Mouse (Mus musculus): Measurements from ENCODE around the gene Cd3e. TPM values are rescaled to one million over a fixed set of nuclear protein-coding genes. Genes with fewer than 3 reads are reported as not detected.

Cd3e gene
- polyA plus RNA-seq, 1 experiment from 2014 or later = not detected

DNA sequence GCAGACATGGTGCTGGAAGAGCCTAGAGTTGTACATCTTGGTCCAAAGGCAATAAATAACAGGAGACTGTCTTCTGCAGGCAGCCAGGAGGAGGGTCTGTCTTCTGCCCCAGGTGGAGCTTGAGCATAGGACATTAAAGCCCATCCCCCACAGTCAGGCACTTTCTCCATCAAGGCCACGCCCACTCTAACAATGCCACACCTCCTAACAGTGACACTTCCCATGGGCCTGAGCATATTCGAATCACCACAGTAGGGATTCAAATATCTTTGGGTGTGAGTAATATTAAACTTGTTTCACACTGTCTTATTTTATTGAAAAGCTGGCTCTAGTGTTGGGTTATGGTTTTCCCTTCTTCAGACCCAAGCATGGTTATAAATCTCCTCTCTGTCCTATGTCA lies 17.6 kb downstream of the Cd3e start:
- no peak for ATAC-seq
- Histone ChIP-seq H3K27me3 (ENCODE audit: control insufficient read depth, insufficient read depth, low read depth, low read length) (no peaks in the 10 kb centered on the region), H3K4me1 (ENCODE audit: control insufficient read depth, insufficient read depth, low read length) (no peaks in the 10 kb centered on the region), H3K27ac (ENCODE audit: low read length) (no peak overlapping the region), H3K4me3 (ENCODE audit: low read depth, low read length) (no peak overlapping the region), H3K4me2 (ENCODE audit: low read length) (no peak overlapping the region), H3K9me3 (replicated peaks; ENCODE audit: control insufficient read depth, low read length, poor library complexity, severe bottlenecking) (no peaks in the 10 kb centered on the region), H3K36me3 (ENCODE audit: control insufficient read depth, insufficient read depth, low read length) (no peaks in the 10 kb centered on the region), H3K9ac (ENCODE audit: low read depth, low read length) (no peak overlapping the region)
- WGBS = 81% methylated on average over 2 of the region's 2 CpGs

DNA sequence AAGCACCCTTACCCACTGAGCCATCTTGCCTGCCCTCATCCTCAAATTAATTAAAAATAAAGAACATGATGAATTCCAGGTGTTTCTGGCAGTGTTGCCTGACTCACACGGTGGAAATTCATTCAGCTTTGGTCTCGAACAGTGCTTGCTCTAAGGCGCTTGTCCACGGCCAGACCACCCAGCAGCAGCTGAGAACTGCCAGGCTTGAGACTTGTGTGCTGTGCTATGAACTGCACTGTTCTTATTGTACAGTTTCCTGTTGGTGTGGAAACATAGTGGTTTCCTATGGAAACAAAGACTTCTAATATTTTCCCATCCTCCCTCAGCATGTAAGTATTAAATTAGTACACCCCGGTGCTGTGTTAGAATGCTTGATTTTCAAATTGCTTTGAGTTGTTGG lies 22.5 kb downstream of the Cd3e start:
- Histone ChIP-seq H3K9ac (ENCODE audit: low read depth, low read length) (no peak overlapping the region), H3K9me3 (replicated peaks; ENCODE audit: control insufficient read depth, low read length, poor library complexity, severe bottlenecking) (no peaks in the 10 kb centered on the region), H3K4me3 (ENCODE audit: low read depth, low read length) (no peak overlapping the region), H3K36me3 (ENCODE audit: control insufficient read depth, insufficient read depth, low read length) (no peaks in the 10 kb centered on the region), H3K27ac (ENCODE audit: low read length) (no peak overlapping the region), H3K27me3 (ENCODE audit: control insufficient read depth, insufficient read depth, low read depth, low read length) (no peaks in the 10 kb centered on the region), H3K4me1 (ENCODE audit: control insufficient read depth, insufficient read depth, low read length) (no peaks in the 10 kb centered on the region), H3K4me2 (ENCODE audit: low read length) (no peak overlapping the region)
- ATAC-seq = no peak
- WGBS = 76% methylated on average over 5 of the region's 5 CpGs

DNA sequence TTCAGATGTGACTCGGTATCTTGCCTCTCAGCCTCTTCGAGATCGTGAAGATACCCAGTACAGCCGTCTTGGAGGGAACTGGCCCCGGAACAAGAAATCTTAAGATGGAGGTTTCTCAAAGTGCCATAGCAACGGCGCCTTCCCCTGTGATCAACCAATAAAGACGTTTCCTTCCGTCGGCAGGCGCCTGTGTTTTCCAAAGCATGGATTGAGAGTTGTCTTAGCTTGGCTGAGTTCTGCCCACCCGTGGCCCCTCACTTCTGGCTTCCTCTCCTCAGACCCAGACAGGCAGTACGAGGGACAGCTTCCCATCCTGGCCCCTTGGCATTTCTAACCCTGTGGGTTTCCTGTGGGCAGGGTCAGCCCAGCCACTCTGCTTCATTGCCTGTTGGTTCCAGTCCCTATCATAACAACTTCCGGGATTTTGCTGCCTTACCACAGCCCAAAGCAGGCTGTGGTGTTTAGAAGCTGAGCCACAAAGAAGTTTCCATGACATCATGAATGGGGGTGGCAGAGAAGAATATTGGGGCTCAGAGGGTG lies 23.1 kb downstream of the Cd3e start:
- ATAC-seq = no peak
- Histone ChIP-seq H3K36me3 (ENCODE audit: control insufficient read depth, insufficient read depth, low read length) (no peaks in the 10 kb centered on the region), H3K4me1 (ENCODE audit: control insufficient read depth, insufficient read depth, low read length) (no peaks in the 10 kb centered on the region), H3K9ac (ENCODE audit: low read depth, low read length) (no peak overlapping the region), H3K4me3 (ENCODE audit: low read depth, low read length) (no peak overlapping the region), H3K27ac (ENCODE audit: low read length) (no peak overlapping the region), H3K4me2 (ENCODE audit: low read length) (no peak overlapping the region), H3K27me3 (ENCODE audit: control insufficient read depth, insufficient read depth, low read depth, low read length) (no peaks in the 10 kb centered on the region), H3K9me3 (replicated peaks; ENCODE audit: control insufficient read depth, low read length, poor library complexity, severe bottlenecking) (no peaks in the 10 kb centered on the region)
- WGBS = 50% methylated on average over 14 of the region's 14 CpGs

DNA sequence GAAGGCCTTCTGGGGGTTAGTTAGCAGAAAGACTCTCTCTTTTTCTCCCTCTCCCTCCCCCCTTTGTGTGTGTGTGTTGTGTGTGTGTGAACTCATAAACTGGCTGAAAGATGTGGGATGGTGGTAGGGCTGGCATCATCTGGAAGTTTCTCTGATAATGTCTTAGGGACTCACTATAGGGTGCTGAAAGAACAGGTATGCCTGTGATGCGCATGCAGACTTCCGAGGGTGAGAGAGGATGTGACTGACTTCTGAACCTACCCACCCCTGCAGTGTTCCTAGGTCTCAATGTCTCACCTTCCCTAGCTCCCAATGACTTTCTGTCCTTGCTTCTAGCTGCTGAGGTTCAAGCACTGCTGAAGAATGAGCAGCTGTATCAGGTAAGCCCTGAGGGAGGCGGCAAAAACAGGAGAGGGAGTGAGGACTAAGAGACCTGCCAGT lies 23.7 kb downstream of the Cd3e start:
- no peaks in the 10 kb centered on the region for H3K4me1 ChIP-seq (ENCODE audit: control insufficient read depth, insufficient read depth, low read length)
- H3K36me3 ChIP-seq (ENCODE audit: control insufficient read depth, insufficient read depth, low read length) = no peaks in the 10 kb centered on the region
- no peak overlapping the region for H3K9ac ChIP-seq (ENCODE audit: low read depth, low read length)
- H3K27me3 ChIP-seq (ENCODE audit: control insufficient read depth, insufficient read depth, low read depth, low read length) = no peaks in the 10 kb centered on the region
- WGBS = 87% methylated on average over 3 of the region's 3 CpGs
- H3K4me3 ChIP-seq (ENCODE audit: low read depth, low read length) = no peak overlapping the region
- no peak overlapping the region for H3K27ac ChIP-seq (ENCODE audit: low read length)
- ATAC-seq = no peak
- H3K9me3 ChIP-seq (replicated peaks; ENCODE audit: control insufficient read depth, low read length, poor library complexity, severe bottlenecking) = no peaks in the 10 kb centered on the region
- no peak overlapping the region for H3K4me2 ChIP-seq (ENCODE audit: low read length)

DNA sequence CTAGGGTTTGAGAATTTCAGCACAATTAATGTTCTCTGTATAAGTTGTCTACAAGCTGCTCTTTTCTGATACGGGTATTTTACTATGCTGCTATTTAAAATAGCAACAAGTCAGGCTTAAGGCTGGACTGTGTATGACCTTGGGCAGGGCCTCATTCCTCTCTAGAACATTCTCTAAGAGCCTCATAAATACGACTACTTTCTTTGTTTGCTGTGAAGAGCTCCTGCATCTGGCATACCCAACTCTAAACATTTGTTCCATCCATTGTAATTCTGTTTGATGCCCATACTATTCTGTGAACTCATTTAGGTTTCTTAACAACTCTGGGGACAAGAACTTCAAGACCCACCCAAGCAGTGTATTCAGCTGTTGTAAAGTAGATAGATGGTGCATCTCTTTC lies 26.4 kb downstream of the Cd3e start:
- Histone ChIP-seq H3K27ac (ENCODE audit: low read length) (no peak overlapping the region), H3K9ac (ENCODE audit: low read depth, low read length) (no peak overlapping the region), H3K27me3 (ENCODE audit: control insufficient read depth, insufficient read depth, low read depth, low read length) (no peaks in the 10 kb centered on the region), H3K4me3 (ENCODE audit: low read depth, low read length) (no peak overlapping the region), H3K4me1 (ENCODE audit: control insufficient read depth, insufficient read depth, low read length) (no peaks in the 10 kb centered on the region), H3K36me3 (ENCODE audit: control insufficient read depth, insufficient read depth, low read length) (no peaks in the 10 kb centered on the region), H3K9me3 (replicated peaks; ENCODE audit: control insufficient read depth, low read length, poor library complexity, severe bottlenecking) (no peaks in the 10 kb centered on the region), H3K4me2 (ENCODE audit: low read length) (no peak overlapping the region)
- WGBS = 82% methylated on average over 2 of the region's 2 CpGs
- ATAC-seq = no peak

DNA sequence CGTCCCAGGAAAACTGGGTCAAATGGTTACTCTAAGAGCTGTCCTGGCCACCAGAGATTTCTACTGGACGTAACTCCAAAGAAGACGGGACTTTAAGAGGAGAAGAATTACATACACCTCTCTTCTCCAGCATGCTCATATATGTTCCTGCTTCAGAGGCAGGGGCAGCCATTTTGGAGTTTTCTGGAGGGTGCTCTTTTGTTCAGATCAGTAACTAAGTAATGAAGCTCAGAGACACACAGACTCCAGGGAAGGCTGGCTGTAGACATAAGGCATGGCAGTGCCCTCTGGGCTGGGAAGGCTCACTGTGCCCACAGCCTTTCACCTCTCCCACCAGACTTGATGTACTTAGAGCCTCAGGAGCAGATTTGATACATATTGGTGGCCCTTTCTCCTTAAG lies 26.9 kb downstream of the Cd3e start:
- no peak for ATAC-seq
- 83% methylated on average over 3 of the region's 3 CpGs for WGBS

DNA sequence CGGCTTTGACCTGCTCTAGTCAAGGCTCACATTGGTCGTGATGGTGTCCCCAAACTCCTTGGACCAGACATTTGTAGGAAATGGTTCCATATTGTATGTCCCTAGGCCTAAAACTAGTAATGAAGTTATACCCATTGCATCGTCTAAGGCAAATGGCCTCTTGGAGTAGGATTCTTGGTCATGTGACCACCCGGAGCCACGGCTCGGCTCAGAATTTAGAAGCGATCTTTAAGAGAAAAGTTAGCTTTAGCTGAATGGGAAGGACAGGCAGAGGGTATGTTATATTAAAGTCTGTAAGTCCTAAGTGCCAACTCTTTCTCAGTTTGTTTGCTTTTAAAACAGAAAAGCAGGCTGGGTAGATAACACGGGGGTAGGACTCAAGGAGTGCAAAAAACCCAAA lies 27.3 kb downstream of the Cd3e start:
- no peaks in the 10 kb centered on the region for H3K27me3 ChIP-seq (ENCODE audit: control insufficient read depth, insufficient read depth, low read depth, low read length)
- no peak overlapping the region for H3K4me3 ChIP-seq (ENCODE audit: low read depth, low read length)
- H3K27ac ChIP-seq (ENCODE audit: low read length) = no peak overlapping the region
- ATAC-seq = no peak
- H3K9me3 ChIP-seq (replicated peaks; ENCODE audit: control insufficient read depth, low read length, poor library complexity, severe bottlenecking) = no peaks in the 10 kb centered on the region
- H3K9ac ChIP-seq (ENCODE audit: low read depth, low read length) = no peak overlapping the region
- H3K4me1 ChIP-seq (ENCODE audit: control insufficient read depth, insufficient read depth, low read length) = no peaks in the 10 kb centered on the region
- 91% methylated on average over 8 of the region's 8 CpGs for WGBS
- H3K4me2 ChIP-seq (ENCODE audit: low read length) = no peak overlapping the region
- H3K36me3 ChIP-seq (ENCODE audit: control insufficient read depth, insufficient read depth, low read length) = no peaks in the 10 kb centered on the region

More for the DNA sequence above, 26.9 kb downstream of the Cd3e start:
- no peak overlapping the region for H3K4me3 ChIP-seq (ENCODE audit: low read depth, low read length)
- H3K4me1 ChIP-seq (ENCODE audit: control insufficient read depth, insufficient read depth, low read length) = no peaks in the 10 kb centered on the region
- no peak overlapping the region for H3K27ac ChIP-seq (ENCODE audit: low read length)
- no peaks in the 10 kb centered on the region for H3K27me3 ChIP-seq (ENCODE audit: control insufficient read depth, insufficient read depth, low read depth, low read length)
- H3K36me3 ChIP-seq (ENCODE audit: control insufficient read depth, insufficient read depth, low read length) = no peaks in the 10 kb centered on the region
- no peak overlapping the region for H3K9ac ChIP-seq (ENCODE audit: low read depth, low read length)
- H3K4me2 ChIP-seq (ENCODE audit: low read length) = no peak overlapping the region
- no peaks in the 10 kb centered on the region for H3K9me3 ChIP-seq (replicated peaks; ENCODE audit: control insufficient read depth, low read length, poor library complexity, severe bottlenecking)

DNA sequence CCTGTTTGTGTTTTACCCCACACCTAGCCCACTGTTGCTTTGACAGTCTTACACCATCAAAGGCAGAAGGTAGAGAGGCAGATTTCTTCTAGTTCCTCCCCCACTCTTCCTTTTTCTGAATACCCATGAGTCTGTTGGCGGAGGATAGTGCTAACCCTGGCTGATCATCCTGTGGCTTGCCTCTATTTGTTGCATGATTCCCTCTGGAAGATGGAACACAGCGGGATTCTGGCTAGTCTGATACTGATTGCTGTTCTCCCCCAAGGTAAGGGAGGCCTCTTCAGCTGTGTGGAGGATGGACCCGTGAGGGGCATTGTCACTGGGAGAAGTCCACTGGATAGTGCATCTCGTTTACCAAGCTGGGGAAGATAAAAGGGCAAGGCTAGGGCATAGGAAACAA lies 27.8 kb downstream of the Cd3e start, which contains the start of gene Cd3d:
Cd3d (plus strand) TSS at position 111 of the 400 bp plus-strand sequence.
- no peak within 1 kb of the TSS for H3K27ac ChIP-seq (ENCODE audit: low read length)
- 73% methylated on average over 4 of the region's 4 CpGs for WGBS
- no peaks in the 10 kb centered on the region for H3K9me3 ChIP-seq (replicated peaks; ENCODE audit: control insufficient read depth, low read length, poor library complexity, severe bottlenecking)
- H3K9ac ChIP-seq (ENCODE audit: low read depth, low read length) = no peak within 1 kb of the TSS
- H3K36me3 ChIP-seq (ENCODE audit: control insufficient read depth, insufficient read depth, low read length) = no peaks in the 10 kb centered on the region
- no peak within 1 kb of the TSS for H3K4me2 ChIP-seq (ENCODE audit: low read length)
- no peaks in the 10 kb centered on the region for H3K27me3 ChIP-seq (ENCODE audit: control insufficient read depth, insufficient read depth, low read depth, low read length)
- no peak for ATAC-seq
- H3K4me1 ChIP-seq (ENCODE audit: control insufficient read depth, insufficient read depth, low read length) = no peaks in the 10 kb centered on the region
- H3K4me3 ChIP-seq (ENCODE audit: low read depth, low read length) = no peak within 1 kb of the TSS

DNA sequence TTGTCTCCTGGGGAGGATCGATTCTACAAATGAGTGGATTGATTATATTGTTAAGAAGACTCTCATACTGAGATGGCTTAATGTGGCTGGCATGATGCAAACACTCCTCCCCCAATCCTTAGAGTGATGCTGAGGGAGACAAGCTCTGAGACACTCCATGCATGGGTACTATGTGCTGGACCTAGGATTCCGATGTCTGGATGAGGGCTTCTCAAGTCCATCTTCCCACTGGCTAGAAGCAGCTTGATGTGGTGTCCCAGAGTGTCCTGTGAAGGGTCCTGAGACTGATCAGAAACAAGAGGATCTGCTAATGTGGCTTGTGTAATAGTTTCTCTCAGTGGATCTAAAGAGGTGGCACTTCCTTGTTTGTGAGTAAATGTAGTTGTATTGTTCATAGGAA lies 28.3 kb downstream of the Cd3e start:
- no peaks in the 10 kb centered on the region for H3K9me3 ChIP-seq (replicated peaks; ENCODE audit: control insufficient read depth, low read length, poor library complexity, severe bottlenecking)
- no peaks in the 10 kb centered on the region for H3K36me3 ChIP-seq (ENCODE audit: control insufficient read depth, insufficient read depth, low read length)
- H3K4me1 ChIP-seq (ENCODE audit: control insufficient read depth, insufficient read depth, low read length) = no peaks in the 10 kb centered on the region
- no peak overlapping the region for H3K4me3 ChIP-seq (ENCODE audit: low read depth, low read length)
- WGBS = 96% methylated on average over 2 of the region's 2 CpGs
- H3K27ac ChIP-seq (ENCODE audit: low read length) = no peak overlapping the region
- no peak for ATAC-seq
- no peak overlapping the region for H3K4me2 ChIP-seq (ENCODE audit: low read length)
- no peaks in the 10 kb centered on the region for H3K27me3 ChIP-seq (ENCODE audit: control insufficient read depth, insufficient read depth, low read depth, low read length)
- no peak overlapping the region for H3K9ac ChIP-seq (ENCODE audit: low read depth, low read length)
